Mouse (Mus musculus) T-helper 17 cell (primary cell): ENCODE measurements around the gene Castor2.

Source experiments
- in situ Hi-C, 2 experiments: fragments of 300-600 bp; cut with MboI, MseI; formaldehyde crosslinking; loops; 1 replicate in 1 of 2; 2 replicates in 1 of 2; pipeline ENCODE4 v1.15.1; 2025; ENCODE audit warnings: high pct_unique_total_duplicates in 2 of 2

The Castor2 gene

DNA sequence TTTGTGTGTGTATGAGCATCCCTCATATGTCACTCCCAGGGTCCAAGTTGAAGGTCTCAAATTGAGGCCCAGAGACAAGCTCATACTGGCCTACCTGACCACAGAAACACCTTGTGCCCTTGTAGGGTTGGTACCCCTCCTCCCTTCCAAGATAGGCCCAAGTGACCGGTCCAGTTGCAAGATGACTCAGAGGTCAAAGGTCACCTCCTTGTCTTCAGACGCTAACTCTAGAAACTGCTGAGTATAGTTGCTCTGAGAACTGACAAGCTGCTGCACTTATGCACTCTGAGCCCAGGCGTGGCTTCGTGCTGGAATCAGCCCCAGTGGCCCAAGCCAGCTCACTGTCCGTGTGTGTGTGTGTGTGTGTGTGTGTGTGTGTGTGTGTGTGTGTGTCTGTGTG lies 2.4 kb downstream of the Castor2 start:
- in situ Hi-C loops = no loop called here

DNA sequence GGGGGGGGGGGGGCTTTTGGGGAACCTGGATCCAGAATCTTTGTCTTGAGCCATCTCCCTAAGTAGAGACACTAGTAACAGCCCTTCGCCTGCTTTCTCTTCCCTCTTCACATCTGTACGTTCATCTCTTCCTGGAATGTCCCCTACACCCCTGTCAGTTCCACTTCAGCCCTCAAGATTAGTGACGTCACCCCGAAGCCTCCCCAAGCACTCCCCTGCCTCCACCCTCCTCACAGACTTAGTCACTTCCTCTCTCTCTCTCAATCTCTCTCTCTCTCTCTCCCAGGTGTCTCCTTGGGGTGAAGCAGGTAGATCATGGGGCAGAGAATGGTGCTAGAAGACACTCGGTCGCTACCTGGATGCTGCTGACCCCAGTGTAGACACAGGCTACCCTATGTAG lies 3.2 kb downstream of the Castor2 start:
- in situ Hi-C loops = no loop called here

DNA sequence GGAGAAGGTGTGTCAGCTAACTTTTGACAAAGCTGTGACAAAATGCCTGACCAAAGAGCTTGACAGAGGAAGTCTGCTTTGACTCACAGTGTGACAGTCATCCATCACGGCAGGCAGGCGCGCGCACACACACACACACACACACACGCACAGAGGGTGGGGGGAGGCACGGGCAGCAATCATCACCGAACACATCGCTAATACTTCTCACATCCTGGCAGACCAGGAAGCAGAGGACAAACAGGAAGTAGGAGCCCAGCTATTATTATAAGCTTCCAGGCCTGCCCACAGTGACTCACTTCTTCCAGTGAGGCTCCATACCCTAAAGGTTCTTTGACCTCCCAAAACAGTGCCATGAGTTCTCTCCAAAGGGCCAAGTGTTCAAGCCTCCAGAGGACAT lies 6.3 kb downstream of the Castor2 start:
- in situ Hi-C loops = no loop called here

DNA sequence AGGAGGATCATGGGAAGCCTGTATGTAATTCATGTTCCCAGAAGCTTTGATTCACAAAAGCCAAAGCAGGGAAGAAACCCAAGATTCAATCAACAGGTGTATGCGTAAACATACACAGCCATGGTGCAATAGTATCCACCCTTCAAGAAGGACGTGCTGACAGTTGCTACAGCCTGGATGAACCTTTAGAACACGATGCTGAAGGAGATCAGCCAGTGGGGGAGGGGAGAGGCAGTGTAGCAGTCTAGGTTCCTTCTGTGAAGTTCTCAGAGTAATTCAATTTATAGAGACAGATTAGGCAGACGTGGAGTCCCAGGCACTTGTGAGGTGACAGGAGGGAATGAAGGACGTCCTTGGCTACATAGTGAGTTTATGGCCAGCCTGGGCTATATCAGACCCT lies 15.5 kb downstream of the Castor2 start:
- in situ Hi-C loops = no loop called here

DNA sequence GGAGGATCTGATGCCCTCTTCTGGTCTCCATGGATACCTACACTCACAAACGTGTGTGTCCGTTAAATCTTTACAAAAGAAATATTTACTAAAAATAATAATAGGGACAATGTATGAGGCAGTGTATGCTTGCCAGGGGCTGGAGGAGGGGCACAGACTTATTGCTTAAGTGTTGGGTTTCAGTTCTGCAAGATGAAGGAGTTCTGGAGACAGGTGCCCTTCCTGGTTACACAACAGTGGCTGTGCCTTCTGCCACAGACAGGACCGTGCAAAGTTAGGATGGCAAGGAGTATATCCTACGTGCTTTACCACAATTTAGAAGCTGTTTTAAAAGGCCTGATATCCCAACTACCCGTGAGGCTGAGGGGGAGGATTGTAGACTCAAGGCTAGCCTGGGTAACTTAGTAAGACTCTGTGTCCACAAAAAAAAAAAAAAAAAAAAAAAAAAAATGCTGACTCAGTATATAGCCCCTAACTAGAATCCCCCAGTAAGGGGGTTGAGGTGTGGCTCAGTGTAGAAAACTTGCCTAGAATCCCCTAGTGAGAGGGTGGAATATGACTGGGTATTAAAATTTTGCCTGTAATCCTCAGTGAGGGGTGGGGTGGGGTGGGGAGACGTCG lies 16.2 kb downstream of the Castor2 start:
- in situ Hi-C loops = no loop called here

DNA sequence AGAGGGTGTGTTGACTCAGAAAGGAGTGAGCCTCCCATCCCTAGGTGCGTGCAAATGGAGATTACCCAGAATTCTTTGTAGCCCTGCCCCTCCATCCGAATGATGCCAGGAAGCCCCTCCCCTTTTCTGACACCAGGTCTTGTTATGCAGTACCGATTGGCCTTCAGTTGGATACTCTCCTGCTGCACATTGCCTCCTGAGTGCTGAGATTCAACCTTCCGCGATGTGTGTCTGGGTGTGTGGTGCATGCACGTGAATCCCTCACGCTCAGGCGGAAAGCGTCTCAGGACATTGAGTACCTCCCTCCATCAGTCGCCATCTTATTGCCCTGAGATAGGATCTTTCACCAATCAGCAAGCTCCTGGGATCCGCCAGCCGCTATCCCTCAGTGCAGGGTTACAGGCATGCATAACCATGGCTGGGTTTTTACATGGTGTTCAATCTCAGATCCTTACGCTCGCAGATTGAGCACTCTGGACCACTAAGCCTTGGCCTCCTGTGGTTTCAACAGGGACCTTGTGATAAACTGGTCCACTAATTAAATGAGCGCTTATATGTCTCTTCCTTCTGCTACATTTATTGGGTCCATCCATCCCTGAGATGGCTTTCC lies 19.4 kb downstream of the Castor2 start:
- in situ Hi-C loops = no loop called here

DNA sequence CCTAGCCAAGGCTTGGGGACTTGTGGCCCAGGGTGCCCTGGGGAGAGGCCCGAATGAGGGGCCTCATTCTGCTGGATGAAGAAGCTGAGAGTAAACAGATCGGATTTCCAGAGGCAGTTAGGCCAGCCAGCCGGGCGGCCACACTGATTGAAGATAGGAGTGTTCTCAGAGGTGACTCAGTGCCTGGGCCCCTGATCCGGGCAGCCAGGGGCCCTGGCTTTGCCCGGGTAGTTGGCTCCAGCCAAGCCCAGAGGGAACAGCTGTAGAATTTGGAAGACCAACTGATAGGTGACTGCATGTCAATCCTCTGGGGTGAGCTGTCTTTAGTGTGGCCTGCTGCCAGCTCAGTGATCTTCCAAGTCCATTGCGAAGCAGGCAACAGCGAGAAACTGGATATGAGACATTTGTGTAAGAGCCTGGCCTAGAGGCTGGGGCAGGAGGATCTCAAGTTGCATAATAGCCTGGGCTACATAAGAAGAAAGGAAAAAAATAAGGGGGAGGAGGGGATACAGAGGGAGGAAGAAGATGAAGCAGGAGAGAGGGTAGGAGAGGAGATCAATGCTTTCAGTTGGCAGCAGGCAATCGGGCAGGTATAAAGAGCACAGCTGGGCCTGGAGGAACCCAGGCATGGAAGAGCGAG lies 20.1 kb downstream of the Castor2 start:
- in situ Hi-C loops = no loop called here

DNA sequence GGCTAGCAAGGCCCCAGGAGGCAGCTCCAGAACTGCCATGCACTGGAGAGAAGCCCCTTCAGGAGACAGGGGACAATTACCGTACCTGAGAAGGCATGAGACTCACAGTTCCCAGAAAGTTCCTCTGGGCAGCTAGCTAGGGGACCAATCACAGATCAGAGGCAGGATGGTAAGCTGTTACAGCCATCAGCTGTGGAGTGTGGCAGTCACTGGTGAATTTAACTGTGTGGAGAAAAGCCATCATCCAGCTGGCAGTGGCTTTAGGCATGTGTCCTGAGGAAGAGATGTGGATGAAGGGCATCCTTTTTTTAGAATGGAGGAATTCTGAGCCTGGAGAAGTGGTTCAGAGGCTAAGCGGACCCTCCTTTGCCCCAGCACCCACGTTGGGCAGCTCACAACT lies 20.6 kb downstream of the Castor2 start:
- in situ Hi-C loops = no loop called here

DNA sequence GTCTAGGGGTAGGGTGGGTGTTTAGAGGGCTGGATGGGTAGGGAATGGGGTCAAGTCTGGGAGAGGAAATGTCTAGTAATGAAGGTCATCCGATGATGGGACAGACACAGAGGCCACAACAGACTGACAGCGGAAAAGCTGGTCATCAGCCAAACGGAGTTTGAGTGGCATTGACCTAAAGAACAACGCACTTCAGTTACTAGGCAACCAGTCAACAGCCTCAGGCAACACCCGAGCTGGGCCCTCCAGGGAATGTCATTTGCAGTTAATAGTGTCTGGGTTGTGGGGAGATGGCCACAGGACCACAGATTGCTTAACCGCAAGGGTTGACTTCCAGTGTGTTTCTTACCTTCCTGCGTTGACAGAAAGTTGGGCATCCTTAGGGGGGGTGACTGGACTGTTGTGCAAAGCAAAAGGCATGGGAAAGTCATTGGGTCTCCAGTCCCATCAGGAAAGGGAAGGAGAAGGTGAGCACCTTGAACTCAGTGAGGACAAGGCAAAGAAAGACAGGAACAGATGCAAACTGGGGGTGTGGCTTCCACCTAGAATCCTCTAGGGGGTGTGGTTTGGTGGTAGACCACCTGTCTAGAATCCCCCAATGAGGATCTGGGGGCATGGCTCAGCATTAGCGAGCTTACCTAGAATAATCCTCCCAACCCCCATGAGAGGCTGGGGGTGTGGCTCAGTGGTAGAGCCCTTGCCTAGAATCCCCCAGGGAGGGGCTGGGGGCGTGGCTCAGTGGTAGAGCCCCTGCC lies 21.8 kb downstream of the Castor2 start:
- in situ Hi-C loops = no loop called here

DNA sequence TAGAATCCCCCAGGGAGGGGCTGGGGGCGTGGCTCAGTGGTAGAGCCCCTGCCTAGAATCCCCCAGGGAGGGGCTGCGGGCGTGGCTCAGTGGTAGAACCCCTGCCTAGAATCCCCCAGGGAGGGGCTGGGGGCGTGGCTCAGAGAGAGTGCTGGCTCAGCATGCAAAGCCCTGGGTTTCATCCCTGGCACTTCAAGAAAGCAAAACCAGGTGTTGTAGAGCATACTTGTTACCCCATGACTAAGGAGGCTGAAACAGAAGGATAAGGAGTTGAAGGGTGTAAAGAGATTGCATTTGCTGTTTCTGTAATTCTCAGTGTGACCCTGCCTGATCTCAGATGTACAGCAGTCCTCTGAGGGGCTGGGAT lies 22.4 kb downstream of the Castor2 start:
- in situ Hi-C loops = no loop called here

DNA sequence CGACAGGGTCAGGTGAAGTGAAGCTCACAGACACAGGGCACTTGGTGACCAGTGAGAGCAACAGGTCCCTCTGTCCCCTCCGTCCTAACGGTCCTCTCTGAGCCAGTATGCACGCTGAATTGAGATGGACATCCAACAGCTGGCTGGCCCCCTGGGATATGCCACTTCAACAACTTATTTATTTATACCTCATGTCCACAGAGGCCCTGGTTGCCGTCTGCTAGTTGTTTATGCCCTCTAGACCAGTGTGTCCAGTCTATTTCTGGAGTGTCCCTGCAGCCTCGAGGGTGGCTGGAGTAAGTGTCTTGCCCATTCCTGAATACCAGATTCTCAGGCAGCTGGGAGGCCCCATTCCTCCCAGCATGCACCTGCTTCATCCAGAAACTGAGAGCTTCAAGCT lies 24.3 kb downstream of the Castor2 start:
- in situ Hi-C loops = no loop called here

DNA sequence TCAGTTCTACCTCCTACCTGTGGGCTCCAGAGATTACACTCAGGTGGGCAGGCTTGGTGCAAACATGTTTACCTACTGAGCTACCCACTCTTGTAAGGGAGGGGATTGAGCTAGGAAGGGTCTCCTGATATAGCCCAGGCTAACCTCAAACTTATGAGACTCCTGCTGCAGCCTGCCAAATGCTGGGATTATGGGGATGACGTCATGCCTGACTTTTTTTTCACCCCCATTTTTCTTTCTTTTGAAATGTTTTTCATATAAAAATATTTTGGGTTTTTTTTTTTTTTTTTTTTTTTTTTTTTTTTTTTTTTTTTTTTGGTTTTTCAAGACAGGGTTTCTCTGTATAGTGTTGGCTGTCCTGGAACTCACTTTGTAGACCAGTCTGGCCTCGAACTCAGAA lies 26.7 kb downstream of the Castor2 start:
- in situ Hi-C loops = no loop called here

DNA sequence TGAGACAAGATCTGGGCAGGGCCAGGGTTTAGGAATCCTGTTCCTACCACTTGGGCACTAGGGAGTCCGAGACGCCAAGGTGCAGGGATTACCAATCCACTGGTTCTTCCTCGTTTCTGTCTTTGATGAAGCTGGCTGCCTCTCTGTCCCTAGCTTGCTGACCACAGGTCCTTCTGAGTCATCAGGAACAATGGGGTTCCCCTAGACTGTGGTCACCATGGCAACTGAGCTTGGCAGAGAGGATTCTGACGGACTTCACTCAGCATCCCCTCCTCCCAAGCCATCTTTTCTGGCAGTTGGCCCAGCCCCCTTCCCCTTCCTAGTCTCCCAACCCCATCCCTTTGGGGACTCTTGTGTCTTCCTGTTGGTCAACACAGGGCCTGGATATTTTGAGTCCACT lies 32.1 kb downstream of the Castor2 start:
- in situ Hi-C loops = no loop called here

DNA sequence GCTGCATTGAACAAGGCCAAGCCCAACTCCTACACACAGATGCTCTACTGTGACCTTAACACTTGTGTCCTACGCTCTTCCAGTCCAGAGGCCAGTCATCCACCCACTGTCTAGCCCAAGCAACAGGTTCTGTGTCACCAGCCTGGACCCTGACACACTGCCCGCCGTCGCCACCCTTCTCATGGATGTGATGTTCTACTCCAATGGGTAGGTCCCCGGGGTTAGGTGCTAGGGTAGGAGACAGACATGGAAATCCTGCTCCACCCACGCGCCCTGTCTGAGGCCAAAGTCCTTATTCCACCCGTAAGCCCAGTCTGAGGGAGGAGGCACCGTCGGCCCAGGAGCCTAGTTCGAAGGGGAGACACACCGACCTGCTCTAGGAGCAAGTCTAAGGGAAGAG lies 36.5 kb downstream of the Castor2 start:
- in situ Hi-C loops = no loop called here

DNA sequence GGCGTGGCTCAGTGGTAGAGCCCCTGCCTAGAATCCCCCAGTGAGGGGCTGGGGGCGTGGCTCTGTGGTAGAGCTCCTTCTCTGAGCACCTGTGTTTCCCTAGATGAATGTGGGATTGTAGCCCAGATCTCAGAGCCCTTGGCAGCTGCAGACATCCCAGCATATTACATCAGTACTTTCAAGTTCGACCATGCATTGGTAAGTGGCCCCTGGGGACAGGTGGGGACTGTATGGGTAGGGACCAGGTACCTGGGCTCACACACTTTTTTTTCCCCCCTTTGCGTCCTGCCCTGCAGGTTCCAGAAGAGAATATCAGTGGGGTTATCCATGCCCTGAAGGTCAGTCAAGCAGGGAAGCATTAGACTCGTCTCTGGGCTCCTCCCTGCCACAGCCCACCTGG lies 38.4 kb downstream of the Castor2 start:
- in situ Hi-C loops = no loop called here

DNA sequence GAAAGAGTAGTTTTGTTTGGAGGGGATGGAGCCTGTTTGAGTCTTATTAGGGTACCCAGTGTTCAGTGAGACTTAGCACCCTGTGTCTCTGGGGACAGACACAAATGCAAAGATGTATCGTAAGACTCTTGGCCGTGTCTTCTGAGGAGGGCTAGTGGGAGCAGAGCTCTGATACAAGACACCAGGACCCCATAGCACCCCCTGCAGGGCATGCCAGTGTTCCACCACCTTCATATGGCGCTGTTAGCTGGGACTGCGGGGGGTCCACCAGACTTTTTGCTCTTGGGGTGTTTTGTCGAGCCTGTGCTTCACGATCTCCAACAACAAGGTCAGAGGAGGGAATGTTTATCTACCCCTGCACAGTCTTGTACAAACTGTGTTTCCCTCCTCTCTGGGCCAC lies 39.9 kb downstream of the Castor2 start:
- in situ Hi-C loops = no loop called here

DNA sequence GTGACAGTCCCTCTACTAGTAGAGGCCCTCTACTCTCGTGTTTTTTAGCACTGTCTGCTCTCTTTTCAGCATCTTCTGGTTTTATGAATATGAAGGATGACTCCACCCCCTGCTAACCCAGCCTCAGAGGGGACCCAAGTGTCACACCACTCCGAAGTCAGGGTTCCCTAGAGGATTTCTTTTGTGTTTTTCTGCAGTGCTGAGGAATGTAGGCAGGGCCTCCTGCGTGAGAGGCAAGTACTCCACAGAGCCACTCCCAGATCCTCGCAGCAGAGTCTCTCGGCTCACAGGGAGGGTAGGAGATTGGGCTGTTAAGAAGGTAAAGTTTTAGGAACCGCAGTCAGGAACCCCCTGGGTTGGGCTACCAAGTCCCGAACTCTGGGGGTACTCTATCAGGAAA lies 41.7 kb downstream of the Castor2 start:
- in situ Hi-C loops = no loop called here

DNA sequence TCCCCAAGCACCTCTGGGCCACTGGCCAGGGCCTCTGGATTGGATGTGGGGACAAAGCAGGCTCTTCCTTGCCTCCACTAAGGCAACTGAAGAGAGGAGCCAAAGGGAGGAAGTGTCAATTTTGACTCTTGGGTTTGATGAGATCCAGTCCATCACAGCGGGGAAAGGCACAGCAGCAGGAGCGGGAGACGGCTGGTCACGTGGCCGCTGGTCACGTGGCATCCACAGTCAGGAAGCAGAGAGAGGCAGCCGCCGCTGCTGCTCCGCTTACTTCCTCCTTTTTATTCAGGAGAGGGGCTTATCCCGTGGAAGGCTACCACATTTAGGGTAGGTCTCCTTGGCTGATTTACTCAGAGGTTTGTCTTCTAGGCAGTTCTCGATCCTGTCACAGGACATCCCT lies 42.9 kb downstream of the Castor2 start:
- in situ Hi-C loops = no loop called here

DNA sequence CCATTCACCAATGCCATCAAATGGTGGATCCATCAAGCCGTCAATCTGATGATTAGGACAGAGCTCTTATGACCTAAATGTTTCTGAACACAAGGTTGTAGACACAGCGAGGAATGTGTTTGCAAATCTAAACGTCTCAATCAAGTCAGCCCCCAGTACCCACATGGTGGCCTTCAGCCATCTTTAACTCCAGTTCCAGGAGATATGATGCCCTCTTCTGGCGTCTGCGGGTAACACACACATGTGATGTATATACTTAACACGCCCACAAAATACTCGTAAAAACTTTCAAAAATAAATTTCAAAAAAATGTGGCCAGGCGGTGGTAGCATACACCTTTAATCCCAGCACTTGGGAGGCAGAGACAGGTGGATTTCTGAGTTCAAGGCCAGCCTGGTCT lies 45.5 kb downstream of the Castor2 start:
- in situ Hi-C loops = no loop called here

DNA sequence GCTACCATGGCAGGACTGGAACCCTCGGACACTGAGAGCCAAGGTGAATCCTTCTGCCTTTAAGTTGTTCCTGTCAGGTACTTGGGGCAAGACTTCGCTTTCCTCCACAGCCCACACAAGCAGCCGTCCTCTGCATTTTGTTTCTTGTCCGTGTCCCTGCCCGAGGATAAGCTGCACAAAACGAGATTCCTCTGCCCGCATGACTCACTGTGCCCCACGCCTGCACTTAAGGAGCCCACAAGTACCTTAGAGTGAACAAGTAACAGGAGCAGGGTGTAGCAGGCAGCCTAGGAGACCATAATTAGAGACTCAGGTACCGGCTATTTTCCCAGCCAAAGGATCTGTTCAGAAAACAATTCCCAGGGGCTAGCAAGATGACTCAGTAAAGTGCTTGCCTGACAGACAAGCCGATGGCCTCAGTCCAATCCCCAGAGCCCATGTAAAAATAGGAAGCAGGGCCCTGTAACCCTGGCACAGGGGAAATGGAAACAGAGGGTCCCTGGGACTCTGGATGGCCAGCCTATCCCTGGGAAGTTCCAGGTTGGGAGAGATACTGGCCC lies 47.8 kb downstream of the Castor2 start:
- in situ Hi-C loops = no loop called here

DNA sequence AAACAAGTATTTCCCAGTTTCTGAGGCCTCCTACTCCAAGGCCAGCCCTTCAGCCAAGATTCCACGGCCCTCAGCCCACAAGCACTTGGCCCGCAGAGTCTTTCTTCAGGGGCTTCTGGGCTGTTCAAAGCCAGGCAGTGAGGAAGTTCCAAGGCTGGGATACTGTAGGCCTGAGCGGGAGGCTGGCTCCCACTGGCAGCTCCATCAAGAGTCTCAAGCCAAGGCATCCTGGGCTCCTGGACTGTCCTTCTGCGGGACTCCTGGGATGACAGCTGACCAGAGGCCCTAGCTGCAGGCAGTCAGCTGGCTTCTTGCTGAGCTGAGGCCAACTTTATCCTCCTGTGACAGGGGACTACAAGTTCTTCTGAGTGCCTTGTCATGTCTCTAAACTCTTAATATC lies 48.6 kb downstream of the Castor2 start:
- in situ Hi-C loops = no loop called here

DNA sequence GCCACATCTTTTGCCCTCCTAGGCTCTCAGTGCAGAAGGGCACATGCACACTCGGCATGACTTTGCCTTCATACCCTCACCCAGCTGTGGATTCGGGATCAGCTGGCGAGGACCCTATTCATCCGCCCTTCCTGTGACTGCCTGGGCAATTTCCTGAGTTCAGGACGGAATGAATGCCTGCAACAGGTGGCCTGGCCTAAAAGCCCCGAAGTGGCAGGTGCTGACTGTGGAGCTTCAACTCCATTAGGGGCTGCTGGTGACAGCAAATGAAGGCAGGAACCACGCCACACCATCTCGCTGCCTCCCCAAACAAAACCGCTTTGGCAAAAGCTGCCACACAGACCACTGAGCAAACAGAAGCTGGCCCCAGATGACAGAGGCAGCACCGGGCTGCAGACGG lies 52.4 kb downstream of the Castor2 start:
- in situ Hi-C loops = no loop called here
